Mouse (Mus musculus) cerebellum, adult 9-11 months (tissue): ENCODE measurements around the gene Gm9970.
"Not testable (repeated sequence)": the region's sequence is repeated elsewhere in the genome, so short reads cannot be mapped to it uniquely, and the experiment has no call there.

Experiments
- DNase-seq: peaks from one replicate; pipeline ENCODE4 v3.0.0; 2022

Gene Gm9970

DNA sequence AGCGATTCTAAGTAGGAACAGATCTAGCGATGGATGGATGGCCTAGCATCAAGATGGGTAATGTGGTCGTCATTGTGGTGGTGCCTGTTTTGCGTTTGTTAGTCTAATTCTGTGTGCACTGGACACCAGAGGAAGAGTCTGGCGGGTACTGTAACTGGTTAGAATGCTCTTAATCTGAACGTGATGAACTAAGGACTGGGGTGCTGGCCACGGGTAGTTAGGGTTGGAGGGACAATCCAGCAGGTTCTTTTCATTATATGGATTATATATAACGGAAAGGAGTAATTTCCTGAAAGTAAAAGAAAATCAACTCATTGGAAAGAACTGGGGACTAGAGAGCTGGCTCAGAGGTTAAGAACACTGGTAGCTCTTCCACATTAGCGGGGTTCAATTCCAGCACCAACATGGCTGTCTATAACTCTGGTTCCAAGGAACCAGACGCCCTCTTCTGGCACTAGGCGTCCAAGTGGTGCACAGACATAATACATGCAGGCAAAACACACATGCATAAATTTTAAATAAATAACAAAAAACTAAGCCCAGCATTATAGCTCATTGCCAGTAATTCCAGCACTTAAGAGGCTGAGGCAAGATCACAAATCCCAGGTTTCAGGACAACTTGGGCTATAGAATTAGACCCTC is 19.6 kb downstream of the Gm9970 start:
- DNase-seq, result no peak

DNA sequence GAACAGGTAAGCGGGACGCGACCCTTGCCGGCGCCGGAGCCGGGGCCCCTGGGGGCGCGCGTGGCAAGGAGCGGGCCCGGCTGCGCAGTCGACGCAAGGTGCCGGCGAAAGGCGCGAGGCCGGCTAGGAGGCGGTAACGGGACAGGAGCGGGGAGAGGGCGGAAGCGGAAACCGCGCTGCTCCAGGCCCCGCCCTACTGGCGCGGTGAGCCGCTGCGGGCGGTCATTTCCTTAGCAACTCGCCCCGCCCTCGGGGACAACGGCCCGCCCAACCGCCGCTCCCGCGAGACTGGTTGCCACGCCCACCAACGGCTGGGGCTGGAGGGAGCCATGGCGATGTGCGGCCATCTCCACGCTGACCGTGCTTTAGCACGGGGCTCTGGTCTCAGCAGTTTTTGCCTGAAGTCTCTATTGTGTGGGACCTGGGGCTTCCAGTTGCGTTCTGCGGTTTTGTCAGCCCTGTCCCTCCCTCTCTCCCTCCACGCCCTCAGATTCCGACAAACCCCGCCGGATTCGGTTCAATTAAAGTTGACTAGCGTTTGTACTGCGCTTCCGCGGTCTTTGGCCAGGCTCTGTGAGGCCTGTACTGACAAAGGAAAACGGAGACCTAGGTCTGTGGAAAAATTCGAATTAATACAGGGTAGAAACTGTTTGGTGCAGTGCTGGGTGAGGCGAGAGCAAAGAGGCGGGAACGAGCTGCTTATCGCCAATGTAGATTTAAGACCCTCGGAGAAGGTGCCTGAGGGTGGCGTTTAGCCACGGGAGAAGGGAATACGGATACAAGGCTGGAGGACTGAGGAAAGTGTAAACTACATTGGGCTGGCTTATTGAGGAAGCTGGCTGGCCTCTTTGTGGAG is 20.4 kb downstream of the Gm9970 start, which contains the start of gene Ppm1g:
Ppm1g (minus strand) TSS at position 240 of the 856 bp plus-strand sequence.
- peak; percentile 95 for DNase-seq

DNA sequence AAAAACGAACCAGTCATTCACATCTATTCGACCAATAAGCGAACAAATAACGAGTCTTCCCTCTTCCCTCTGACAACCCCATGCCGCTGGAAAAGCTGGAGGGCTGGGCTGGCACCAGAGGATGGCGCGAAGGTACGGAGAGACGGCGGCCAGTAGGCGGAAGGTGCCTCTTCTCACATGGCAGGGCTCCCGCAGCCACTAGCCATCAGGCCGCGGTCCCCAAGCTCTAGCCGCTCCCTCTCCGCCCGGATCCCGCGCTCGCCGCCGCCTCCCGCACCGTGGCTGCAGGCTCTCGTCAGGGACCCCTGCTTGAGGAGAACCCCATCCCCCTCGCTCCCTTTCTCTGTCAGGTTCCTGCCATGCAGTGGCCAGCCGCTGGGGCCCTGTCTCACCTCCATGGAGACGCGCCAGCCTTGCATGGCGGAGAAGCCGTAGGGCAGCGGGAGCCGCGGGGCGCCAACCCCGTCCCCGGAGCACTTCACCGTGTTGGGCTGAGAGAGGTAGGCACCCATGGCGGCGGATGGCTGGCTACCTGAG is 21.1 kb downstream of the Gm9970 start:
- no peak for DNase-seq

DNA sequence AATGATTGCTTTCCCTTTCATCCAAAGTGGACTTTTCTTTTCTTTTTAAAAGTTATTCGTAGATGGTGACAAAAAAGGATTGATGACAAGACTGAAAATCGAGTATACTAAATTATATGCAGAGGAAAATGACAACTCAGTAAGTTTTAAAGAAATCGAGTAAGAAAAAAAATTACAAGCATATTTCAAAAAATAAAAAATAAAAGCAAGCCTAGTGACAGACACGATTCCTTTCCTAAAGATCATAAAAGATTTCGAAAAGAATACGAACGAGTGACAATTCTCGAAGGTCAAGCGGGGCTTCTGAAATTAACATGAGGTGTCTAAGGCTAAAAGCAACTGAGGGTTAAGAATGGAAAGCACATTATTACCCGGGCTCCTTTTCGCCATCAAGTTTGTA is 21.6 kb downstream of the Gm9970 start:
- DNase-seq, result no peak

DNA sequence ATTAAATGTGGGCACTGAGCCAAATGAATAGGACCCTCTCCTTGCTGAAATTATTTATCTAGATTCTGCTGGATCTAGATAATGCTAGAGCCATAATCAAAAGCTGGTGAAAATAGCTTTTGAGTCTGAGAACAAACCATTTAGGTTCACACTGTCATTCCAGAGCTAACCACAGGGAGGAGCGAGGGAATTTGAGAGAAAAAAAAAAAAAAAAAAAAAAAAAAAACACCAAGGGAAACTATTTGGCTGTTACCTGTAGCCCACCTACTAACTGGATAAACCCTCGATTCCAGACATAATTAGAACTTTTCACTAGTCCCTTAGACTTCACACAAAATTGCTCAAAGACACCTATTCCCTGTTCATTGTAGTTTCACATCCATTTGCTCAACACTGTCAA is 22.0 kb downstream of the Gm9970 start:
- DNase-seq, result no peak

DNA sequence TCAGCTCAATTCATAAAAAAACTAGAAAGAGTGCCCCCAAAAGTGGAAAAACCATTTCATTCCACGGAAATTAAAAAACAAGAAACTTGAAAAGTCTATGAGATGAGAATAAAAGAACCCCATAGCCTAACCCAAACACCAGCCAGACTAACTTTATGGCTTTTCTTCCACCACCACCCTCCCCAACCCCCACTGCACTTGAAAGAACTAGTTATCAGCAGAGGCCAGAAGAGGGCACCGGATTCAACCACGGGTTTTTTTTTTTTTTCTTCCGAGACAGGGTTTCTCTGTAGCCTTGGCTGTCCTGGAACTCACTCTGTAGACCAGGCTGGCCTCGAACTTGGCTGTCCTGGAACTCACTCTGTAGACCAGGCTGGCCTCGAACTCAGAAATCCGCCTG is 22.7 kb downstream of the Gm9970 start:
- no peak for DNase-seq

DNA sequence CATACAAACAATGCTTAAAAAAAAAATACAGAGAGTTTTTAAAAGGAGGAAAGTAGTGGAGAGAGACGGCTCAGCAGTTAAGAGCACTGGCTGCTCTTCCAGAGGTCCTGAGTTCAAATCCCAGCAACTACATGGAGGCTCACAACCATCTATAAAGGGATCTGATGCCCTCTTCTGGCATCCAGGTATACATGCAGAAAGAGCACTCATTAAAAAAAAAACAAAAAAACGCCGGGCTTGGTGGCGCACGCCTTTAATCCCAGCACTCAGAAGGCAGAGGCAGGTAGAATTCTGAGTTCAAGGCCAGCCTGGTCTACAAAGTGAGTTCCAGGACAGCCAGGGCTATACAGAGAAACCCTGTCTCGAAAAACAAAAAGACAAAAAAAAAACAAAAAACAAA is 24.5 kb downstream of the Gm9970 start:
- DNase-seq, result not testable (repeated sequence)

DNA sequence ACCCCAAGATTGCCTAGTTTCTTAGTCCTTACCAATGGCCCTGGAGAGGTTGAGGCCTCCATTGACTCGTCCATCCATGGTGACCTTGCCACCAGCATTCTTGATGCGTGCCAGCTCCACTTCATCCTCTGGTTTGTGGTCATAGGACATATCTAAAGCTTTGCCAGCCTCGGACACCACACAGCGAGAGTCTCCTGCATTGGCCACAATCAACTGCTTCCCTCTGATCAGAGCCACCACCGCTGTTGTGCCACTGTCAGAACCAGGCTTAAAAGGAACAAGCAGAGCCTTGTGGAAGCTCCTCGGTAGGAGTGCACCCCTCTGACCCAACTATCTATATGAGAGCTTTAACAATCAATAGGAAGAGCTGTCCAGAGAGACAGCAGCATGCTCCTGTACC is 36.6 kb downstream of the Gm9970 start:
- DNase-seq, result no peak

DNA sequence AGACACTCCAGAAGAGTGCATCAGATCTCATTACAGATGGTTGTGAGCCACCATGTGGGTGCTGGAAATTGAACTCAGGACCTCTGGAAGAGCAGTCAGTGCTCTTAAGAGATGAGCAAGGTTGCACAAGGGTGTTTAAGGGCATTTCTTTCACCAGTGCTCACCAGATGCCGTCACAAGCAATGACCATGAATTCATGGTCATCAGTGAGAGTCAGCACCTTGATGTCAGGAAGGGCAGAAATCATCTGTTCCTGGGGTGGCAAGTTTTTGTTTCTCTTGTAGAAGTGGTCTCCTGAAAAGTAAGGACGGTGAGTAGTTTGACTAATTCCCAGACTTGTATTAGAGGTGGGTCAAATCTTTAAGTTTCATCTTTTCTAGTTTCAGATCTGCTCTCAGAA is 37.2 kb downstream of the Gm9970 start:
- no peak for DNase-seq

DNA sequence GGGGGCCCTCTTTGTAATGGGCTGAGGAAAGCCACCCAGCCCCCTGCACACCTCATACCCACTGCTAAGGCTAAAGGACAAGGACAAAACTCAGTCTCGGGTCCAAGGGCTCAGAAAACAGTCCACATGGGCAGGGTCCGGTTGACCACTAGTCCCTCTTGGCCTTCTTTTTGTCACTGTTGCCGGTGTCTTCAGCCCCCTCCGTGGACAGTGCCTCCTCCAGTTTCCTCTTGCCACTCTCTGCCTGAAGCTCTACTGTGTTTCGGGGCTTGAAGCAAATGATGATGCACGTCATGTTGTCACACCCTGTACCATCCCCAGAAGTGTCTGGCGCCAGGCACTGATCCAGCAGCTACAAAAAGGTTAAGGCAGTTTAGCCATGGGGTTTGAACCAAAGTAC is 38.1 kb downstream of the Gm9970 start:
- DNase-seq, result peak; percentile 68

DNA sequence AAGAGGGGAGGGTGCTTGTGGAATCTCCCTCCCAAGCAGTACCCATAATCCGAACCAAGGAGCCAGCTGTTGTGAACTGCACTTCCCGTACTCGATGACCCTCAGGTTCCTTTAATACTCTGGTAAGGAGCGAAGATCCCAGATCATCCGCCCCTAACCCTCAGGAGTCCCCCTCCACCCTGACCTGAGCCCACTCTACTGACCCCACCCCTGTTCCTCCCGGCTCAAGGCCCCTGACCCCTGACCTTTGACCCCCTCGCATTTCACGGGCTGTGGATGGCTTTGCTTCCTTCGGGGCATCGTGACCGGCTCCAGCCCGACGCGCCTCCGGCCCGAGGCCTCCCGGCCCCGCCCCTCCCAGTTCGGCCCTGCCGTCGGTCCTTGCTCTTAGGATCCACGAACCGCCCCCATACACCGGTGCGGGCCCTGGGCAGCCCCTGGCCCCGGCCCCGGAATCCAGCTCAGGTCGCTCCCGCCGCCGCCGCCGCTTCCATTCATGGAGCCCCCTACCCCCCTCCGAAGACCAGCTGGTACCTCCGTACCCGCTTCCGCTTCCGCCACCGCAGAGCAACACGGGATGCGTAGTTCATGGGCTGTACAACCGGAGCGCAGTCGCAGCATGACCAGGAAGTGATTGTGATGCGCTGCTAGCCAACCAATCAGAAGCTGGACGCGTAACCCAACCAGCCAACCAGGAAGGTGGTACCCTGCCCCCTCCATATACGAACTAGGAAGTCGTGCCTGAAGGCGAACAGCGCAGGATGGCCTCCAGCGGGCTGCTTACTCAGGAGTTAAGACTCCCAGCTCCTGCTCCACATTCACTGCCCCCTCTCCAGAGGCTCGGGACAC is 39.1 kb downstream of the Gm9970 start, which contains the start of gene Zfp513:
Zfp513 (minus strand) TSS at position 562 of the 849 bp plus-strand sequence.
- DNase-seq, result peak; percentile 99

DNA sequence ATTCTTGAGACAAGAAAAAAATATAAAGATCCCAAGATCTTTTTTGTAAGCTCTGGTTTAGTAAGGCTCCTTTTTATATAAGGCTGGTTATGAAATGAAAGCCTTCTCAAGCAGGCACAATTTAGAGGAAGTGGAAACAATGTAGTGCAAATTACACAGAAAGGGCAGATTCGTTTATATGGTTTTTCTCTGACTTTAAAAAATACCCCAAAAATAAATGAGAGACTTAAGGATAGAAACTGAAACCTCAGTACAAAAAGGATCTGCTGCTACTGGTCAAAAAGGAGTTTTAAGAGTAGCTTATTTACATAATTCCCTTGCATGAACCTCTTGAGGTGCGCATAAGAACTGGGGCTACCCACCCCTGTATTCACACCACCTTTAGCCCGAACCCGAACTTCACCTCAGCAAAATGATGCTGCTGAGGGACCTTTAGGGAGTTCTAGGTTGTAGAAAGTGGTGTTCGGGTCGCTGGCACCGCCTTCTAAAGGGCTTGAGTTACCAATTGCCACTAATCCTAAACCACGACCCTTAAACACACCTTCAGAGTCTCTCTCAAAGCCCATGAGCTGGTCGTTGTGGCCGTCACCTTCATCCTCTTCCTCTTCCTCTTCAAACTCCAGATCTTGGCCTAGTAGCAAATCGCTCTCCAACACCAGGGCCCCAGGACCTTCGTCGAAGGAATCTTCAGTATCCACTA is 39.8 kb downstream of the Gm9970 start:
- no peak for DNase-seq

DNA sequence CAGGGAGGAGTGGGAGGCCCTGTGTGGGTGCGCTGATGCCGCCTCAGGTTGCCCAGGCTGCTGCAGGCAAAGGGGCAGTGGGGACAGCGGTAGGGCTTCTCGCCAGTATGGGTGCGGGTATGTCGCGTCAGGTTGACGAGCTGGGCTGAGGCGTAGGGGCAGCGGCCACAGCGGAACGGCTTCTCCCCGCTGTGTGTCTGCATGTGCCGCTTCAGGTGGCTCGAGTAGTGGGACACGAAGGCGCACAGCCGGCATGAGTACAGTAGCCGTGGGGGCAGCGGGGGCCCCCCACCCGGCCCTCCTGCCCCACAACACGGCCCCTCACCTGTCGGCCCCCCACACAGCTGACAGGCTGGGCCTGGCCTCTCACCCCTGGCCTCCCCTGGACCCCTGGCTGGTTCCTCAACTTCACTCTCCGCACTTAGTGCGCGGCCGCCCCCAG is 40.7 kb downstream of the Gm9970 start:
- DNase-seq, result peak; percentile 68

DNA sequence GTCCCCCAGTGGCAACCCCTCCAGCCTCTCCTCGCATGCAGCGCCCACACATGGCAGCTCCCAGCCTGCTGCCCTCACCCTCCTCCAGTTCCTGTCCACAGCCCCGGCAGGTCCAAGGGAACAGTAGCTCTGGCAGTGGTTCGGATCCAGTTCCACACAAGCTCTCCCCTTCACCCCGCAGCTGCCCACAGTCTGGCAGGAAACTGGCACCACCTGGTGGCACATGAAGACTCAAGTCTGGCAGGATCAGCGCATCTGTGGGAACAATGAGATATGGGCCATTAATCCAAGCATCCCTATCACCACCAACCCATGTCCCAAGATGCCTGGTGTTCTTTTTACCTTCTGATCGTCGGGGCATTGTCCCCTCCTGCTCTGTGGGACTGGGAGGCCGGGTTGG is 41.1 kb downstream of the Gm9970 start:
- DNase-seq, result peak; percentile 57

DNA sequence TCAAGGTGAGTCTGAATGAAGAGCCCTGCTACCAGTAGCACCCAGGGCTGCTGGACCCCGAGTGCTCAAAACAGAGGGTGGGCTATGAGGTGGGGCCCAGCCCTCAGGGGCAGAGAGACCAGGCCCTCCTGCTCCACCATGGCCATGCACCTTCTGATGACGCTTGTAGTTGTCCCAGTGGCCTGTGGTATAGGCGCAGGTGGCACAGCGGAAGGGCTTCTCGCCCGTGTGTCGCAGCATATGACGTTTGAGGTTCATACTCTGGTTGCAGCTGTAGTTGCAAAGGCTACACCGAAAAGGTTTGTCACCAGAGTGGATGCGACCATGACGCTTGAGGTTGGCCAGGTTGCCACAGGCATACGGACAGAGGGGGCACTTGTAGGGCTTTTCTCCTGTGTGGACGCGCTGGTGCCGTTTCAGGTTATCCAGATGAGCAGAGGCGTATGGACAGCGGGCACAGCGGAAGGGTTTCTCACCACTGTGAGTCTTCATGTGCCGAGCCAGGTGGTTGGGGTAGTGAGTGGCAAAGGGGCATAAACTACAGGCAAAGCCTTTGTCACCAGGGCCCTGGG is 41.6 kb downstream of the Gm9970 start:
- no peak for DNase-seq

DNA sequence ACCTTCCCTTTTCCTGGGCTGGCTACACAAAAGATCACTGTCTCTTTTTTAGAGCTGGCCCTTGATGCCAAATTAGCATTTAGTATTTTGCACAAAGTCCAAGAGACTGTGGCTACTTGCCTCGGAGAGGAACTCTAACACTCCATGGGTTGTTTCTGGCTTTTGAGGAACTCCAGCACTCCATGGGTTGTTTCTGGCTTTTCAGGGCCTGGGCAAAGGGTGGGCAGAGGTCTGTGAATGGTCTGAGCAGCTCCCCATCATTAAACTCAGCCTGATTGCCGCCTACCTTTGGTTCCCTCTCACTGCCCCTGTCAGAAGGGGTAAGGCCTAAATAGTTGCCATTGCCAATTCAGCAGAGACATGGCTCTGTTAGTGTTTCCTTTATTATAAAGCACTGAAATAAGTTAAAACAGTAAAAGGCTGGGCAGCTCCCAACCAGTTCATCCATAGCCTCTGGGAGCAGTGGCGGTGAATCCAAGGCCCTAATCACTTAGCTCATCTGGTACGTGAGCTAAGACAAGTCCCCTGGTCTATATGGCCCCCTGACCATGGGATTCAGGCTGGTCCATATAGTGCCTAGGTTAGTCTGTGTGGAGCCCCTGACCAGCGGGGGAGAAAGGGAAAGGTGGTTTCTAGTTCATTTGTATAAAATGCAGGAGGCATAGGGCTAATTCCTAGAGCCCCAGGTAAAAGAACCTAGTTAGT is 42.3 kb downstream of the Gm9970 start:
- no peak for DNase-seq

DNA sequence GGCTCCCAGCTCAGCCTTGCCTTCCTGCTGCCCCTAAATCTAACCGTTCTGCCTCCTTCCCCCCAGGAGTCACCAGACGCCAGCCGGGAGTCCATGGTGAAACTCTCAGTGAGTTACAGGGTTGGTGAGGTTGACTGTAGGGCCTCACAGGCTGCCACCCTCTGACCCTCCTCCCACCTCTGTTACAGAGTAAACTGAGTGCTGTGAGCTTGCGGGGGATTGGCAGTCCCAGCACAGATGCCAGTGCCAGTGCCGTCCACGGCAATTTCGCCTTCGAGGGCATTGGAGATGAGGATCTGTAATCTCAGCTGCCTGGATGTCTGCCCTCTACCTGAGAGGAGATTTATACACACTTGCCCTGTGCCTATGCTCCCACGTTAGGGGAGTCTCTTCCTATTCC is 42.9 kb downstream of the Gm9970 start:
- peak; percentile 38 for DNase-seq

DNA sequence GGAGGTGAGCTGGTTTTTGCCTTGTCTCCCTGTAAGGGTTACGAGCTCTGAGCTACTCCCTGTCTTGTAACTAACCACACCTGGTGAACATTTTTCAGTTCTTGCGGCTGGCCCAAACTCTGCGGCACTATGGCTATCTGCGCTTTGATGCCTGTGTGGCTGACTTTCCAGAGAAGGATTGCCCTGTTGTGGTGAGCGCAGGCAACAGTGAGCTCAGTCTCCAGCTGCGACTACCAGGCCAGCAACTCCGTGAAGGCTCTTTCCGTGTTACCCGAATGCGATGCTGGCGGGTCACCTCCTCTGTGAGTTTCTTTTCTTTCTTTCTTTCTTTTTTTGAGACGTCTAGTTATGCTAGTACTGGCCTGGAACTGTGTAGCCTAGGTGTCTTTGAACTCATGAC is 44.0 kb downstream of the Gm9970 start:
- no peak for DNase-seq

DNA sequence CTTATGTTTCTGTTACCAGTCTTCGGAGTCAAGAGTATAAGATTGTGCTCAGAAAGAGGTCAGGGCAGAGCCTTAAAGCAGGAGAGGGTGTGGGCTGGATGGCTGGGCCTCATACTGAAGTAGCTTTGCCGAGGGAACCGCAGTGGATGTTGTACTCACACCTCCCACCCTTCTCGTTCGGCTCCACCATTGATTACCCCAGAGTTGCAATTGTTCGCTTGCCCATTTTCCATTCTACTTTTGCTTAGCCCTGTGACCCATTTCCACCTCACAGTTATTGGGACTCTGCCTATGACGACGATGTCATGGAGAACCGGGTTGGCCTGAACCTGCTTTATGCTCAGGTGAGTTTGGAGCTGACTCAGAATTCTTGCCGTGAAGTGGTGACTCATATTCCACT is 44.8 kb downstream of the Gm9970 start:
- peak; percentile 21 for DNase-seq

DNA sequence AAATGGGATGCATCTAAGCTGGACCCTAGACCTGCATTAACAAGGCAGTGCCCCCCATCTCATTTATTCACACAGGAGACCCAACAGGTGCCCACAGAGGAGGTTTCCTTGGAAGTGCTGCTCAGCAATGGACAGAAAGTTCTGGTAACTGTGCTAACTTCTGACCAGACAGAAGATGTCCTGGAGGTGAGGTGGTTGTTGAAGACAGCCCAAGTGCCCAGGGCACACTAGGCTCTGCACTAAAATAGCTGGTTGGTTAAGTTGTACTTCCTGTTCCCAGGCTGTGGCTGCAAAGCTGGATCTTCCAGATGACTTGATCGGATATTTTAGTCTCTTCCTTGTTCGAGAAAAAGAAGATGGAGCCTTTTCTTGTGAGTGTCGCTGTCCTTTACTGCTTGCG is 45.4 kb downstream of the Gm9970 start:
- DNase-seq, result peak; percentile 24
